Mouse (Mus musculus): Measurements from ENCODE around the gene Mpeg1. TPM values are rescaled to one million over a fixed set of nuclear protein-coding genes. Genes with fewer than 3 reads are reported as not detected.

The Mpeg1 gene
- total RNA-seq, 2 experiments from 2014 or later: 4.8 to 5.1 TPM

DNA sequence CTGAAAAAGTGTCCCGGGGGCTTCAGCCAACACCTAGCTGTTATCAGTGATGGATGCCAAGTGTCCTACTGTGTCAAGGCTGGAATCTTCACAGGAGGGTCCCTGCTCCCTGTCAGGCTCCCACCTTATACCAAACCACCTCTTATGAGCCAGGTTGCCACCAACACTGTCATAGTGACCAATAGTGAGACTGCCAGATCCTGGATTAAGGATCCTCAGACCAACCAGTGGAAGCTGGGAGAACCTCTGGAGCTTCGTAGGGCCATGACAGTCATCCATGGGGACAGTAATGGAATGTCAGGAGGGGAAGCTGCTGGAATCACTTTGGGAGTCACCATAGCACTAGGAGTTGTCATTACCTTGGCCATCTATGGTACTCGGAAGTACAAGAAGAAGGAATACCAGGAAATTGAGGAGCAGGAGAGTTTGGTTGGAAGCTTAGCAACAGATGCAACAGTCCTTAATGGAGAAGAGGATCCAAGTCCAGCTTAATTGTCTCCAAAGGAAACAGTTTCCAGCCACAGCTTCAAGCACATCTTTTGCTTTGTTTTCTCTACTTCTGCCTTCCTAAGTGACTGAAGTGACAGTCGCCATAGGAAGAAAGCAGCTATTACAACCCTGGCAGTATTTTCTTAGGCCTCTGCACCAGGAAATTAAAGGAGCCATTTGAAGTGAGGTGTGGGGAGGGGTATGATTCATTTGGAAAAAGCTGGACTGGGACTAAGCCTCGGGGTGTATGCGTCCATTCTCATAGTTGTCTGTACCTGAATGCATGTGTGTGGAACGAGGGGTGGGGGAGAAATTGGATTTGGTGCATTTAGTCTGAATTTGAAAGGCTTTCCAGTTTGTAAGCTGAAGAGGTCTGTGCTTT, 2.5 kb downstream of the Mpeg1 start:
- DNase-seq (ENCODE audit: extremely low spot score in 1 of 2, low spot score in 2 of 2): no peak

DNA sequence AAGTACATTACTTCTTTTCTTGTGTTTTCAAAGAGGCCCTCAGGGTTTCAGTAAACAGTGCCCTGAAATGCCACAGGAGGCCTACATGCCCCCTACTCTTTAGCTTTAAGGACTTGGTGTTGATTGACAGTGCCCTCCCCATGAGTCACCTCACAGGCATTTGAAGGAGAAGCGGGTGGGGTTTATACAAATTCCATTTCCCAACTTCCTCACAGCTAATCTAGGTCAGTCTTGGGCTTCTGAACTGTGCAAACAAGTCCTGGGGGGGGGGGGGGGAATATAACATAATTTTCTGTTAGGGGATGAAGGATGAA, 3.1 kb downstream of the Mpeg1 start:
- no peak for DNase-seq (ENCODE audit: extremely low spot score in 1 of 2, low spot score in 2 of 2)
- intact Hi-C loops (cut with DNase I): no loop called here

More for the DNA sequence above, 2.5 kb downstream of the Mpeg1 start:
- intact Hi-C loops (cut with DNase I): no loop called here

DNA sequence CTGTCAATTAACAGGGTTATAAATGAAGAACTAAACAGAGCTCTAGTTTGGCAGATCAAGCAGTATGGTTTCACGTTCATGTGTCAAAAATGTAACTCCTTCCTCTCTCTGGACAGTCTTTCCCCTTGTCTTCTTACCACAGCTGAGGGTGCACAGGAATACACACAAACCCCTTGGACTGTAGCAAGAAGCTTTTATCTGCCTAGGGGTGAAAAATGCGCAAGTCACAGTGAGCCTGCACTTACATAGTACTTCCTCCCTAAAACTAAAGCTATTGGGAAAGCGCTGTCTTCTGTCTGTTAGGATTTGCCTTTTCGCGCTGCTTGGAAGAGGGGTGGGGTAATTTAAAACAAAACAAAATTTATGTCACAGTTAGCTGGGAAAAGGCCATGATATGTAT, 3.5 kb downstream of the Mpeg1 start:
- intact Hi-C loops (cut with DNase I): no loop called here
- no peak for DNase-seq (ENCODE audit: extremely low spot score in 1 of 2, low spot score in 2 of 2)

DNA sequence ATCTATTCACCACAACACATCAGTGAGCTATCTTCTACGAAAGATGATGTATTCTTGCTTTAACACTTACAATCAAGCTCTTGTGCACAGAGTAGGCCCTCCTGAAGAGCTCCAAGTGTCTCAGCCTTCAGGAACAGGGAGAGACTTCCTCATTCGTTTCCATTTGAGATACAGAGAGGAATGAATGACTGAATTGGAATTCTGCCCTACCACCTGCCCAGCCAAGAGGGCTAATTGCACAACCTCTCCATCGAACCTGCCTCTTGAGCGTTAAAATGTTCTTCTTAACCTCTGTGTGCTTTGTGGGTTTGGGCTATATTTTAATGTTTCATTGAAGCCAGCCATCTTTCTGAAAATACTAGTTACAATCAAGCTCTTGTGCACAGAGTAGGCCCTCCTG, 4.1 kb downstream of the Mpeg1 start:
- intact Hi-C loops (cut with DNase I): loop anchor here (5.0 kb wide), 1 partner anchor 38 kb away; the partner anchor contains the start of gene Dtx4
- DNase-seq (ENCODE audit: extremely low spot score in 1 of 2, low spot score in 2 of 2): no peak

DNA sequence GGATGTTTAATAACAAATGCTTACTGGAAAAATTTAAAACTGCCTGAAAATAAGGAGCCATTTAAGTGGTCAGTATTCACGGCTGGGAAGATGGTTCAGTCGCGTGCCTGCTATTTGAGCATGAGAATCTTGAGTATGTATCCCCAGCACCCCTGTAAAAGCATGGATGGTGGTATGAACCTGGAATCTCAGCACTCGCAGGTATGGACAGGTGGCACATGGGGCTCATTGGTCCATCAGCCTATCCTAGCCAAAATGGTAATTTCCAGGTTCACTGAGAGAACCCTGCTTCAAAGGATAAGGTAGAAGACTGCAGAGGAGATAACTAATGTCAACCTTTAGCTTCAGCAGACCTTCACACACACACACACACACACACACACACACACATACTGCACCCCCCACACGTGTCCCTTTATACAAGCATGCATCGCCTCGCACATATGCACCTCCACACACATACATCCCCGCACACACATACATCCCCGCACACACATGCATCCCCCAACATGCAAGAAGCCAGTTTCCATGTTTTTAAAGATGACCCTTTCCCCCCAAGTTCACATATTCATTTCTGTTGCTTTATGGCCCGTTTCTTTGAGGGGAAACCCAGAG, 5.1 kb downstream of the Mpeg1 start:
- intact Hi-C loops (cut with DNase I): loop anchor here (5.0 kb wide), 1 partner anchor 37 kb away; the partner anchor contains the start of gene Dtx4
- no peak for DNase-seq (ENCODE audit: extremely low spot score in 1 of 2, low spot score in 2 of 2)

DNA sequence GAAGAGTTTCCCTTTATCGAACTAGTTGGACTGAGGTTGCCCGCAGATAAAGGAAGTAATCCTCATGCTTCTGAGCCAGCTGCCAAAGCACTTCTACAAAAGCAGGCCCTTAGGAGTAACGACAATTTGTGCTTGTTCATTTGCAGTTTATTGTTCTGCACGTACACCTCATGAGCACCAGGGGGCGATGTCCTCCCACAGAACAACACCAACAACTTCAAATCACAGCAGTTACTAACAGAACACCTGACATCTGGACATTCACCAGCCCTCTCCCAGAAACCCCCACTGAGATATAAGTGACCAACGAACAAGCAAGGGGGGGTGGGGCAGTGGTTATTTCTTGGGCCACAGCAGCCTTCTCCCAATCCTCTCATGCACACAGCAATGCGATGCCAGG, 5.6 kb downstream of the Mpeg1 start:
- intact Hi-C loops (cut with DNase I): loop anchor here (5.0 kb wide), 1 partner anchor 36 kb away; the partner anchor contains the start of gene Dtx4
- peak in 1 of 2 experiments; percentile 61 for DNase-seq (ENCODE audit: extremely low spot score in 1 of 2, low spot score in 2 of 2)

DNA sequence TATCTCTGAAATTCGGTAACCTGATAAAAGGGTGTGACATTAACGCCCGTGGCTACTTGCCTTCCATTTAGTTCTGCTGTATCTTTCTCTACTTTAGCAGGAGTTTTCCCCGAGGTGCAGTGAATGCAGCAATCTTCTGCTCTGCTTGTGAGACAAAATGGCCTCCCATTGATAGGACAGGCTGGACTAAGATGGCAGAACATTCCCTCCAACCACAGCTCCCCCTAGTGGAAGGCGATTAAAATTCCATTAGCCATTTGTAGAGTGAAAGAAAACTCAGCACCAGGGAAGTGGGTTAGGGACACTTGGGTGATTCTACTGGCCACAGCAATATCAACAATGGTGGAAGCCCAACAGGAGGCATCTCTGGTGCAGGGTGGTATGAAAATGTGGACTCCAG, 6.9 kb downstream of the Mpeg1 start:
- intact Hi-C loops (cut with DNase I): loop anchor here (5.0 kb wide), 1 partner anchor 35 kb away; the partner anchor contains the start of gene Dtx4
- DNase-seq (ENCODE audit: extremely low spot score in 1 of 2, low spot score in 2 of 2): peak in 1 of 2 experiments; percentile 63

DNA sequence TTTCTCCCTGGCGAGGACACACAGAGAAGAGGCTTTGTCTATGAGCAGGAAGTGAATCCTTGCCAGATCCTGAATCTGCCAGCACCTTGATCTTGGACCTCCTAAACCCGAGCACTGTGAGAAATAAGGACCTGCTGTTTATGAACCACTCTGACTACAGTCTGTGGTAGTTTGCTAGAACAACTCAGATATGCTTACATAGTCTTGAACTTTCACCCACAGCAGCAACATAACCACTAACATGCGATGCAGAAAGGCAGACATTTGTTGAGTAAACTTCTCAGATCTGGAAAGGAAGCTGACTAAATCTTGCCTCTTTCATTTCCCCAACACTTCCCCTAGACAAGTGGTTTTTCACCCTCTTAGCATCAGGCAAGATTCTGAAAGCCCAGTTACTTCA, 11.3 kb downstream of the Mpeg1 start:
- intact Hi-C loops (cut with DNase I): no loop called here
- no peak for DNase-seq (ENCODE audit: extremely low spot score in 1 of 2, low spot score in 2 of 2)

DNA sequence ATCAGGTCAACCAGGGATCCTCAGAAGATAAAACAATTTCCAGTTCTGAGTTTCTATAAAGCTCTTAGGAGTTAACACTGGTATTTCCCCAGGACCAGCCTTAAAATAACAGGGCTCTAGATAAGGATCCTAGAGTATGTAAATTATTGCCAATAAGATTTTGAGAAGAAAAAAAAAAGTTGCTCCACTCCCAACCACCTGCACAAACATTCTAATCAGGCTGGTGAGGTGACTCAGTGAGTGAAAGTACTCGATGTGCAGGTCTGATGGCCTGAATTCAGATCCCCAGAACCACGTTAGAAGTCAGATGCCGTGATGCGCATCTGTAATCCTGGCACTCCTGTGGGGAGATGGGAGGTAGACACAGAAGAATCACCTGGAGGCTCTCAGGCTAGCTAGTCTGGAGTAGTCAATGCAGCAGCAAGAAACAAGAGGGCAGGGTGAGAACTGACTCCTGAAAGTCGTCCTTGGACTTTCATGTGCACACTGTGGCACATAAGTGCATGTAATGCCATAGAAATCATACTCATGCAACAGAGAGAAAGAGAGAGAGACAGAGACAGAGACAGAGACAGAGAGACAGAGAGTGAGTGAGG, 11.9 kb downstream of the Mpeg1 start:
- DNase-seq (ENCODE audit: extremely low spot score in 1 of 2, low spot score in 2 of 2): no peak
- intact Hi-C loops (cut with DNase I): no loop called here

DNA sequence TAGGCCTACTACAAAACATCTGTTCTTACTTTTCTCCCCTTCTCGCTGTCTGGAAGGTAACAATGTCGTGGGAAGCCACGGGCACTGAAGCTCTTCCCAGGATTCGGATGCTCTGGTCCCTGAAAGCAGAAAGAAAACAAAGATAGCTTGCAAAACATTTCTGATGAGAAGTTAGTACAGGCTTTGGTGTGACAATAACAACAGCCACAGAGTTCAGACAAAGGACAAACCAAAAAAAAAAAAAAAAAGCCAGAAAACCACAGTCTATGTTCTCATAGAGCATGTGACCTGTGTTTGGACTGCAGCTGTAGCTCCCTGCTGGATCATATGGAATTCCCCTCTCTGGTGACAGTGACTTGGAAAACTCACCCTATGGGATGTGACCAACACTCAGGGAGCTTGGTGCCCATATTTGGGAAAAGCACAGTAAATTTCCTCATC, 12.6 kb downstream of the Mpeg1 start:
- intact Hi-C loops (cut with DNase I): no loop called here
- no peak for DNase-seq (ENCODE audit: extremely low spot score in 1 of 2, low spot score in 2 of 2)

DNA sequence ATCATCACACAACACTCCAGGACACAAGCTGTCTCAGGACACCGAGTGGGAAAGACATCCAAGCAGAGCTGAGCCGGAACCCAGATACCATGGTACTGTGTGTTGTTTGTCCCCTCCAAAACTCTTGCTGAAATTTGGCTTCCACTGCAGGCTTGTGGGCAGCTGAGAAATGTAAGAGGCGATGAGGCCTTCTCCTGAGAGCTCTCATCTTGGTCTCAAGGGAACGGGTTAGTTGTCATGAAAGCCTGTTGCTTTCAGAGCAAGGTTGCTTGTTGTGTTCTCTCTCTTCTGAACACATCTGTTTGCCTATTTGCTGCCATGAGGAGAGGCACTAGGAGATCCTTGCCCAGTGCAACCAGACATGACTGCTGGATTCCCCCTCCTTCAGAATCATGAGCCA, 13.4 kb downstream of the Mpeg1 start:
- no peak for DNase-seq (ENCODE audit: extremely low spot score in 1 of 2, low spot score in 2 of 2)
- intact Hi-C loops (cut with DNase I): no loop called here

DNA sequence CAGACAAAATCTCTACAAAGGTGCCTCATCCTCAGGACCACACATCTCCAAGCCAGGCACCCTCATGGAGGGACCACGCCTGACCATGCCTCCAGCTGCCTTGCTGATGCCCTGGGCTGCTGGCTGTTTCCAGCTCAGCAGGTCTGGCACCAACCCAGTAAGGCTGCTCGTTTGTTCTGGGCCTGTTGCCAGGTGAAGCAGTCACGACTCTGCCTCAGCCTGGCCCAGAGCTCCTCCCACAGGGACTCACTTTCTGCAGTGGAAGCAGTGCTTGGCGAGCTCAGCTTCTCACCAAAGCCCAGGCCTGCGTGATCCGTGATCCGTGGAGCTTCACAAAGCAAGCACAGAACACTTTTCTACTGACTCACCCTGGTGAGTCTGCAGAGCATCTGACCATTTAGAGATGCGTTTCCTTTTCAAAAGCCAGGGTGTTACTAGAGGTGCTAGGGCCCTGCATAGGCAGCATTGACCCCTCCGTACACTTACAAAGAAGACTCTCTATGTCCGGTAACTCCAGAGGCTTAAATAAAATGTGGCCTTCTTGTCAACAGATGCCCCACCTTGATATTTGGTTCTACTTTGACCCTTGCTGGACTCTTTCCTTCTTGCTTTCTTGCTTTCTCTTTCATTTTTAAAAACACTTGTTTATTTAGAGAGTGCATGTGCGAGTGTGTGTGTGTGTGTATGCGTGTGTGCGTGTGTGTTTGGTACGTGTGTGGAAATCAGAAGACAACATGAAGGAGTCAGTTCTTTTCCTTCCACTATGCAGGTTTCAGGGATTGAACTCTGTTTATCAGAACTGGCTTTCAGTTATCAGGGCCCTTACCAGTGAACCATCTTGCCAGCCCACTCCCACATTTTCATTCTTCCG, 15.0 kb downstream of the Mpeg1 start:
- intact Hi-C loops (cut with DNase I): no loop called here
- DNase-seq (ENCODE audit: extremely low spot score in 1 of 2, low spot score in 2 of 2): peak; percentile 87 to 95

DNA sequence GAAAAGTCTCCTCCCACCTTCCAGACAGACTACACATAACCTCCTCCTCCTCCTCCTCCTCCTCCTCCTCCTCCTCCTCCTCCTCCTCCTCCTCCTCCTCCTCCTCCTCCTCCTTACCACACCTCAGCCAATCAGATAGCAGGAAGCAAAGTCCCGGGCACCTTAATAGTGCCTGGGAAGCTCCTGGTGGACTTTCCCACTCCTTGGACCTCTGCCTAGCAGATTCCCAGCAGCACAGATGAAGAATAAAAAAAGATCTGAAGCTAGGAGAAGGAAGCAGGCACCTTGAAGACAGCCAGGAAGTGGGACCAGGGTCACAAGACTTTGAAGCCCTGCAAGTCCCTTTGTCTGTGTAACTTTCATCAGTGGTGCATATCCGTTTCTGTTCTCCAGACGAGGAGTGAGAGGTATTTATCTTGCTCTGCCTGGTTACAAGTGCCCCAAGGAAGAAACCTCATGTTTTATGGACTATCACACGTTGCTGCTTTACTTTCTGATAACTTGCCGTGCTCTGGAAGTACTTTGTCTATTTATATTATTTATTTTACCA, 16.2 kb downstream of the Mpeg1 start:
- intact Hi-C loops (cut with DNase I): no loop called here
- no peak for DNase-seq (ENCODE audit: extremely low spot score in 1 of 2, low spot score in 2 of 2)

DNA sequence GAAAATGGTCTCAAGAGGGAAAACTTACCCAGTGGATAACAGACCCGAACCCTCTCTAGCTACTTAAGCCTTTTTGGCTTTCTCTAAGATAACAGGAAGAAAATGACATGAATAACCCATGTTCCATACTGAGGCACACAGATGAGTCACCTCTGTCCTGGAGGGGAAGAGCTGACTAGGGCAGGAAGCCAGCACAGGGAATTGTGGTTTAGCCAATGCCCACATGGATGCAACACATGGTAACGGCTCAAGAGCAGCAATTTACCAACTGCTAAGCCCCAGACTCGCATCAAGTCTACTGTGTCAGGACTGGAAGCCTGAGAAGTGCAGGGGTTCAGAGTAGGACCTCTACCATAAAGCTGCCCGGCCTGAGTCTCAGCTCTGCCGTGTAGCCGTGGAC, 17.8 kb downstream of the Mpeg1 start:
- no peak for DNase-seq (ENCODE audit: extremely low spot score in 1 of 2, low spot score in 2 of 2)
- intact Hi-C loops (cut with DNase I): no loop called here

DNA sequence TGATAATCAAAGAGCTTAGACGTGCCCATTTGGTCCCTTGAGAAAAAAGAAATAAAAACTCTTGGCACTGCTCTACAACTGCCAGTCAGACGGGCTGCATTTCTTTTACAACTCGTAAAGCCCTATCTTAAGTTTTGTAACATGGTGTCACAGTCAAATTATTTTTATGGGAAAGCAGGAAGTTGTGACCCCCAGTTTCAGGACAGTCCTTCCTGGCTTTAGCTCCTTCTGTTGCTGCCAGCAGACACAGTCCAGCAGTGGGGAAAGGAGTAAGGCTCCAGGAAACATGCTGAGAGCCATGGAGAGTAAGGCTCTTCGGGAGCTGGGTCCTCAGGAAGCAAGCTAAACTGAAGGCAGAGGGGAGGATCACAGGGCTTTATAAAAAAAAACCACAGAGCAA, 23.2 kb downstream of the Mpeg1 start:
- no peak for DNase-seq (ENCODE audit: extremely low spot score in 1 of 2, low spot score in 2 of 2)
- intact Hi-C loops (cut with DNase I): no loop called here

DNA sequence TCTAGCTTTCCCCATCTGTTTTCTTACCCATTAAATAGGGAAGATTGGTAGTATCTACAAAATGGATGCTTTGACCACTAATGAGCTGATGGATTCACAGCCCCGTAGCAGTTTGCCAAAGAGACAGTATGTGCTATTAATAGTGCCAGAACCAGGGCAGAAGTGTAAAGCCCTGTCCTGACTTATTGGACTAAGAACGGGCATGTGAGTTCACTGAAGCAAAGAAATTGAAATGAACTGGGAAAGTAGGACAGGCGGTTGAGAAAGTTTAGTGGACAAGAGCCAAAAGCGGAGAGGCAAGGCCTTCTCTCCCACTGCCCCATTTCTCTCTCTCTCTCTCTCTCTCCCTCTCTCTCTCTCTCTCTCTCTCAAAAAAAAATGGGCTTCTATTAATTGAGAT, 23.6 kb downstream of the Mpeg1 start:
- intact Hi-C loops (cut with DNase I): no loop called here
- DNase-seq (ENCODE audit: extremely low spot score in 1 of 2, low spot score in 2 of 2): no peak

DNA sequence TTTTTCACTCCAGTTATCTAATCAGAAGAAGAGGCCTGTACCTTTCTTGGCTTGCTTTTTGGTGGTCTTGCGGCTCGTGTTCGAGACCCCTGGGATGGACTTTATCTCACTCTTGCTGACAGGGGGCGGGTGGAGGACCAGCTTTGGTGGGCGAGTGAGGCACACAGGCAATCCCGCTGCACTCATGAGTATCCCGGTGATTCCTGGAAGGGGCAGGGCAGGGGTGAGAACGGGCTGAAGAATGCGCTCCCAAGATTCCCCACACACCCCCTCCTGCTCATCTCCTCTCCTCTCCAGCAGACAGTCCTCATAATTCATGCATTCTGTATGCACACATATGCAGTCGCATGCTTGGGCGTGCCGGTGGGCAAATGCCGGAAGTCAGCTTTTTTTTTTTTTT, 24.6 kb downstream of the Mpeg1 start:
- no peak for DNase-seq (ENCODE audit: extremely low spot score in 1 of 2, low spot score in 2 of 2)
- intact Hi-C loops (cut with DNase I): no loop called here

DNA sequence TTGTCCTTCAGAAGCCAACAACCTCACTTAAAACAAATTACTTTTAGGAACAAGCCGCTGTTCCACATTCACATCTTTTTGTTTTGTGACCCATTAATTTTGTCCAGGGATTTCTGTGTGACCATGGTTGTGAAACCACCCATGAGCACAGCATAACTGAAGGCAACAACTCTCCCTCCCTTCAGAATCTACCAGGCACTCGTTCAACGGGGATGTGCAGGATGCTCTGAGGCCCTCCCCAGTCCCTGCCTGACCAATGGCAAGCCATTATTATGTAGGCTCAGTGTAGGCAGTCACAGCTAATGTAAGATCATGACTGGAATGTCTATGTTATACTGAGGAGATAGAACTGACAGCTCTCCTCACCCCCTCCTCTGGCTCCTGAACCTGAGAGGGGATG, 25.1 kb downstream of the Mpeg1 start:
- intact Hi-C loops (cut with DNase I): no loop called here
- no peak for DNase-seq (ENCODE audit: extremely low spot score in 1 of 2, low spot score in 2 of 2)

DNA sequence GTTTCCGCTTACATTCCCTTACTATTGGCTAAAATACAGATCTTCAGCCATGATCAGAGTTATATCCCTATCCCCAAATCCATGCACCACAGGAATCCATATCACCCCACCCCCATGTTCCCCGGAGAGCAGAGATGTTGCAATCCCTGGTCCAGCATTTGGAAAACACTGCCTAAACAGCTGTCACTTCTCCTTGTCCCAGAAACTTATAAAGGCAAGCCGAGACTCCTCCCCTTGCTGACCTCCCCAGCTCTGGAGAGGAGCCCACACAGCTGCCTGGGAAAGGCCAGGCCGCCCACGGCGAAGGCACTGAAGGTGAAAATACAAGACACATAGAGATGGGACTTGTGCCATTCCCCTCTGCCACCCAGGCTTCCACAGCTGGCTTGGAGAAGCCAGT, 26.3 kb downstream of the Mpeg1 start:
- peak in 1 of 2 experiments; percentile 85 for DNase-seq (ENCODE audit: extremely low spot score in 1 of 2, low spot score in 2 of 2)
- intact Hi-C loops (cut with DNase I): no loop called here

Data from left cerebral cortex, postnatal 10 days (tissue).